Mouse (Mus musculus): ENCODE data around the gene Cycs. TPM values are rescaled to one million over a fixed set of nuclear protein-coding genes. Genes with fewer than 3 reads are reported as not detected.
"Not testable (repeated sequence)": the region's sequence is repeated elsewhere in the genome, so short reads cannot be mapped to it uniquely, and the experiment has no call there.

Gene Cycs
- total RNA-seq (2022): 10 to 100 TPM; 36.4 to 45.7 (median 39.8) TPM

DNA sequence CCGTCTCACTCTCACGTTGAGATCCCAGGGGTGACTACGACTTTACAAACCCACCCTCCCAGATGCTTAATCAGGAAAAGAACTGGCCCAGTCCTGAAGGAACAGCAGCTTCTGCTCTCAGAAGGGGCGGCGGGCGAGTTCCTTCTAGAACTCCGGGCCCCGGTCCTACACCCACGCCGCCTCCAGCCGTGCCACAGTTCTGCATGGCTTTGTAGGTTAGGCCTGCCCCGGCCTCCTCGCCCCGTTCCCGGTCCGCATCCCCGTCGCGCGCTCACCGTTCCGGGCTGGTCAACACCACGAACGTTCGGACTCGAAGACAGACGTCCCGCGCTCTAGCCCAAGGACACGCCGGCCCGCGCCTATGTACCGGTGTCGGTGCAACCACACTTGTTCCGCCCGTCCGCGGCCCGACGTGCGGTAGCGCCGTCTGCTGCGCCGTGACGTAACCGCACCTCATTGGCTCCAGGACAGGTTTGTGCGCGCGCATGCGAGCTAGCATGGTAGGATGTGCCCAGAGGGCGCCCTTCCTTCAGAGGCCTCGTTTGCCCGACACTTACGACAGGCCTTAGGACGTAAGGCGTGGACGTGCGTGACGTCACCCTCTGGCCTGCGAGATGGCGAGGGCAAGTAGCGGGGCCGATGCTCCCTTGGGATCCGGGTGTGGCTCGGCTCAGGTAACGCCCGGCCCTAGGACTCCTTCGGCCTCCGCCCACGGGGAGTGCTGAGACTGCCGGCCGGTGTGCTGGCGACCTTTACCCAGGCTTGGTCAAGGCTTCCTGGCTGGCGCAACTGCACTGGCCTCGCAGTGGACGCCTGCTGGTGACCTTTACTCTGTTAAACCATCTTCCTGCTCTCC is at the start of gene Cycs:
Gene Cycs (minus strand): TSS at position 398 of the 856 bp plus-strand sequence.
- DNase-seq (ENCODE audit: low spot score in 2 of 2): peak; percentile 99 to 100

DNA sequence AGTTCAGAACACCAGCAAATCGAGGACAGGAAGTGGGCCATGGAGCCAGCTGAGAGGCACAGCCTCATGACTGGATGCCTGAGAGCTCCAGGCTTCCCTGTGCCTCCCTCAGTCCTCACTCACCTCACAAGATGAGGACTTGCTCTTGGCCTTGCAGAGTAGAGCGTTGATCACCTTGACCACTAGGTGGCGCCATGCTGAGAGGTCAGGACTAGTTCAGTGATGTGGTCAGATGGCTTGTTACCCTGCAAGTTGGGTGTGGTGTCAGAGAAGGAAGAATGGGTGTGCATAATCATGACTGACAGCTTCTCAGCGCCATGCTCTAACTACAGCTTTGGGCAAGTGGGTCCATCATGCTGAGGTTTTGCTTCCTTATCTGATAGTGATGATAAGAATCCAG is 35.3 kb upstream of the Cycs start:
- DNase-seq (ENCODE audit: low spot score in 2 of 2): no peak

DNA sequence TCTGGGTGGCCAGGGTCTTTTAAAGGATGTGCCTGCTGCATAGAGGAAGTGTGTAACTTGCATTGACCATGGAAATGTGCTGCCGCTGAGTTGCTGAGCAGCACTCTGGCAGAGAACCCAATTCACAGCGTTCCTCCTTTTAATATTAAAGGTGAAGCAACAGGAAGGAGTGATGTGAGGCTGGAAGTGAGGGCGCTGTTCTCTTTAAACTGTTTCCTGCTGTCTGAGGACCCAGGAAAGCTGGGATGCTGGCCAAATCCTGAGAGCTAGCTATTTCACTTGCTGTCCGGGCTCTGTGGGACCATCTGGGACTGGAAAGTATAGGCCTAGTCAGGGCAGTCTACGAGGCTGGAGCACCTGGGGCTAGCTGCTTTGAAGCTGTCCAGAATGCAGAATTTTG is 32.2 kb upstream of the Cycs start:
- DNase-seq (ENCODE audit: low spot score in 2 of 2): no peak

DNA sequence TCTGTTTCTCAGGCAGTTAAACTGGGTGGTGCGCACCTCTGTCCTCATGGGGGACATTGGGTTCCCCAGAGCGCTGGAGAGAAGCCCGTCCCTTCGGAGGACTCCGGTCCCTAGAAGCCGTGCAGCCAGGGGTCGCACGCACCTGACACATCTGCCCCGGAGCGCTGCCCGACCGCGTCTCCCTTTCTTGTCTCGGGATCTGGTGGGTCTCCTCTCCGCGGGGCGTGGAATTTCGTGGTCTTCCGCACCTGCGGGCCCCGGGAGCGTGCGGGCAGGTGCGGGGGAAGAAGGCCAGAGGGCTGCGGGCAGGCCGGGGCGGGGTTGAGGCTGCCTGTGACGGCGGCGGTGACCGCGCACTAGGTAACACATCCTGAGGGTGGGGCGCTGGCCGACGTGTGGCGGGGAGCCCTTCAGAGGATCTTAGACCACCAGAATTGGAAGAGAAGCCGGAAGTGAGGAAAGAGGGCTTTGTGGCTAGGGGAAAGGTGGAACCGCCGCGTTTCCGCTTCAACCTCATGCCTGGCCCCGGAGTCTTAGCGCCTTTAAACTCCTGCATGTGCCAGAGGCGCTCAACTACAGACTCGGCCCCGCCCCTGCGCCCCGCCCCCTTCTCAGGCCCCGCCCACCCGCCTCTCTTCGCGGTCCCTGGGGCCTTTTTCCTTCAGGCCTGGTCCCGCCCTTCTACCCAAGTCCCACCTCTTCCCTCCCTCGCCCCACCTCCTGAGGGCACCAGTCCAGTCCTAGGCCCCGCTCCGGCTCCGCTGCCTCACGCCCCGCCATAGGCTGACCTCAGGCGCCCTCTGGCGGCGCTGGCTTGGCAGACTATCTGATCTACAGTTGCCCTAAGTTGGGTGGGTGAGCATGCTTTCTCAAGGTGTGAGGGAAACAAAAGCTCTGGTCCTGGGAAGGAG is 30.2 kb upstream of the Cycs start, which contains the start of gene 4921507P07Rik:
Gene 4921507P07Rik (minus strand): TSS at position 332 of the 911 bp plus-strand sequence.
- peak; percentile 83 to 90 for DNase-seq (ENCODE audit: low spot score in 2 of 2)

DNA sequence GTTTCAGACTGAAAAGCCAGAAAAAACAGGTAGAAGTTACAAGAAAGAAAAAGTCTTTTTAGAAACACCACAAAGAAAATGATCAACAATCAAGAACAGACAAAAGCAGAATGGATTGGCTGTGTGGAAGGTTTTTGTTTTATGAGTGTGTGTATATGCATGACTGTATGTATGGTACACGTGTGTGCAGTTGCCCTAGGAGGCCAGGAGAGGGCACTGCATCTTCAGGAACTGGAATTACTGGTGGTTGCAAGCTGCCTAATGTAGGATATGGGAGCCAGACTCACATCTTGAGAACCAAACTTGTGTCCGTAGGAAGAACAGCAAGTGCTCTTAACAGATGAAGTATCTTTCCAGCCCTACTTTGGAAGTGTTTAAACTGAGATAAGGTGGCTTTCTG is 28.0 kb upstream of the Cycs start:
- DNase-seq (ENCODE audit: low spot score in 2 of 2): no peak

DNA sequence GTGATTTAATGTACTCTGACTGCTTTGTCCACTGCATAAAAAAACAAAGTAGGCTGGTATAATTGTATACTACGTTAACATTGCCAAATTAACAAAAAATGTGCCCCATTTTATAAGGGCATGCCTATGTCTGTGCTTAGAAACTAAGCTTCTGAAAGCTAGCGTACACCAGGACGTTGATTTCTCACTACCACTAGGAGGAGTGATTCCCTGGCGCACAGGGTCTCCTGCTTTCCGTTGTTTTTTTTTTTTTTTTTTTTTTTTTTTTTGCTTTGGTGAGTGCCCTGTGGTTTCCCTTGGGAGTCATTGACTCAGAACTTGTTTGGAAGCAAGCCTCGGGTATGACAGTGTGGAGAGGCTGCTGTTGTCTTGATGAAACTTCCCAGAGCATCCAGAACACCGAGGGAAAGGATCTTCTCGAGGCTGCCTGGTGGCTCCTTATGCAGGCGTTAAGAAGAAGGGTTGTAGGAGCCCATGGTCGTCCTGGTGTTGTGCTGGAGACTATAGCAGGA is 27.1 kb upstream of the Cycs start:
- no peak for DNase-seq (ENCODE audit: low spot score in 2 of 2)

DNA sequence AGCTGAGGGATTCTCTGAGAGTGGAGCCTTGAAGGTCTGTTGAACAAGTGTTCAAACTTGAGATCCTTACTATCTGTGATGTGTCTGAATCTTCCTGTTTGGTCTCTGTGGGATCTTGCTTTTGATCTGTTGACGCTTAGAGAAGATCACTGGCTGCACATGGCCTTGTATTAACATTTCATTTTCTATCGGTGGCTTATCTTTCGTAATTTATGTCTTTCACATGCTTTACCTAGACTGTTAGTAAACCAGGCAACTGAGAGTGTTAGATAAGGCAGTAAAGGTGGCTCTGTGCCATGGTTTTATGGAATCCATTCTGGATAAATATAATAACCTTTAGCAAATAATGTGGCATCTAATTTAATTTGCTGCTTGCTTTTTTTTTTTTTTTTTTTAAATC is 23.9 kb upstream of the Cycs start:
- no peak for DNase-seq (ENCODE audit: low spot score in 2 of 2)

DNA sequence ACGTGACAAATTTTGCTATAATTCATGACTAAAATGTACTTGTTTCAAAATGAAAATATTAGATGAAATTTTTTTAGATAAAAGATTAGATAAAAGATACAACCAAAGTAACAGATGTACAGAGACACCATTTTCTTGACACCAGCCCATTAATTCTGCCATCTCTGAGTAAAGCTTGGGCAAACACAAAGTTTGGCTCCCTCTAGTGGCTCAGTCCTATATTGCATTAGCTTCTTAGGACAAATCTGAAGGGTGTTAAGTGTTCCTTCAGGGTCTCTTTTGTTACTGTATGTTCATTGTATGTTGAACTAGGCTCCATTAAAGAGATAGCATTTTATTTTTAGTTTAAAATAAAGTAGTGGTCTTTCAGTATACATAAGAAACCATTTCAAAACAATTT is 21.9 kb upstream of the Cycs start:
- no peak for DNase-seq (ENCODE audit: low spot score in 2 of 2)

DNA sequence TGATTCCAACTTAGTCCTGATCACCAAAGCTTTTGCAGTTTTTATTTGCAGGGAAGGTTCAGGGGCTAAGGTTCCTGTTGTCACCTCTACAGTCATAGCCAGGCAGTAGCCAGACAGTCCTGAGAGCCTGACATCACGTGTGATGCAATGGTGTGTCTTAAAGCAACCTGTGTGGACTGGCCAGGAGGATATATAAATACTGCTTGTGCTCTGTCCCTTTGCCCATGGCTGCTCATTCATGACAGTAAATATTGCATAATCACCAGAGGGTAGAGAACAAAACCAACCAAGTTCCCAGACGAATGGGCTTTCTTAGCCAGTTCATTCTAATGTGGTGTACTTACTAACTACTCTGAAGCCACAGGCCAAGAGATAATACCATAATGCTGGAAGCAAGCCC is 21.1 kb upstream of the Cycs start:
- DNase-seq (ENCODE audit: low spot score in 2 of 2): no peak

DNA sequence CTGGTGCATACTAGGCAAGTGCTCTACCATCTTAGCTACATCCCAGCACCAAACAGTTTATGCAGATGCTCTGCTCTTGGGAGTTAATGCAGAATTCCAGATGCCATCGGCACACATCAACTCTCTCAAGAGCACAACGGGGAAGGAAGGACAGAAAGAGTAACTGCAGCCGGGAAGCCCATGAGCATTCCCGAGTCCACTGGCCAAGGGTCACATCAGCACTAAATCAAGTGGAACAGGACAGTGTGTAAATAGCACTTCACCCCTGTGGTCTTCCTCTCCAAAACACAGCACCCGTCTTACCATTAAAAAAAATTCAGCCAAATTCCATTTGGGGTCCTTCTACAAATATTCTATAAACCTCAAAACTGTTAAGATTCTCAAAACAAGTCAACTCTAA is 20.0 kb upstream of the Cycs start:
- DNase-seq (ENCODE audit: low spot score in 2 of 2): no peak

DNA sequence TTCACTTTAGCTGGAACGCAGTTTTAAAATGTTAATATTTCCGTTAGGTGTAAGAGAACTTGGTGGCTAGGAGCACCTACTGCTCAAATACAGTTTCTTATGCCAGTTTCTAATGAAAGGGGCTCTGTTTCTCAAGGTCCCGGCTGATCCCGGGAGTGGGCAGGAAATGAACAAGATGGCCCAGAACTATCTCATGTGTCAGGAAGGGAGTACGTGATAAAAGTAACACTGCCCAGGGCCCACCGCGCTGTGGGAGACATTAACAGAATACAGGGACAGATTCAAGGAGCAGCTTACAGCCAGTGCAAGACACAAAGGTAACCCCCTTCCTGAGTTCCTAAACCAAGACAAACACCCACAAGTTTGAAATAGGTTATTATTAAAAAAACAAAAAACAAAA is 19.4 kb upstream of the Cycs start:
- no peak for DNase-seq (ENCODE audit: low spot score in 2 of 2)

DNA sequence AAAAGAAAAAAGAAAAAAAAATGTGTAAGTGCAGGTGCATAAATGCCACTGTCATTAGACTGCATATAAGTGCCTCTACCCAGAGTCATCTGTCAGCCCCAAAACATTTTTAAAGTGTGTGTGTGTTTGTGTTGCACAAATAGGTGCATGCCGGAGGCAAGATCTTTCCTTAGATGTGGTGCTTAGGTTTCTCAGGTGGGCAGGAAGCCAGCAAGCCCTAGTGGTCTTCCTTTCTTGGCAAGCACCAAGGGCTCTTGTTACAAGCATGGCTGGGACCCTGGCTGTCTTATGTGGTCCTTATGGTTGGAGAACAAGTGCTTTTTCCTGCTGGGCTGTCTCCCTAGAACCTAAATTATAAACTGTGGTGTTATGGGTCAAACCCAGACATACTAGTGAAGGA is 5.3 kb upstream of the Cycs start:
- DNase-seq (ENCODE audit: low spot score in 2 of 2): no peak

DNA sequence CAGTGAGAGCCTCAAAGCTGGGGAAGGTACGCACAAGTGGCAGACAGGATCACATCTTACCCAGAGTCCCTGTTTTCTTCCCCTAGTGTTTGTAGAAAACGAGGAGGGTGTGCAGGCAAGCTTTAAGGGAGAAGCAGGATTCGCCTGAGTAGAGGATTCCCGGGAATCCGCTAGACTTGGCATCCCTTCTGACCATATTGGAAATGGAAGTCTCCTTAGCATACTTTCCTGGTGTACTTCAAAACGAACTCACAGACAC is 588 bp upstream of the Cycs start:
- DNase-seq (ENCODE audit: low spot score in 2 of 2): no peak

DNA sequence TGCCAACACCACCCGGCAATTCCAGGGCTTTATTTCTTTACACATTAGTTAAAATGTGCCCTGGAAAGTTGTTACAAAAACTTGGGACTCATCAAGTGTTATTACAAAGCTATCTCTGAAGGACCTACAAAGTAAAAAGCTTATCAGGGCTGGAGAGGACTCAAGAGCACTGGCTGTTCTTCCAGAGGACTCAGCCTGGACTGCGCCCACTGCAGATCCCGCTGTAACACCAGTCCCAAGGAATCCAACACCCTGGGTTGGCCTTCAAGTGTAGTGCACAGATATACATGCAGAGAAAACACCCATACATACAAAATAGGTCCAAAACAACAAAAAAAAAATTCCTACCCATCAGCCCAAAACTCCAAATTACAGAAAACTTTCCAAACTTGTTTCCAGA is 2.7 kb downstream of the Cycs start:
- no peak for DNase-seq (ENCODE audit: low spot score in 2 of 2)

DNA sequence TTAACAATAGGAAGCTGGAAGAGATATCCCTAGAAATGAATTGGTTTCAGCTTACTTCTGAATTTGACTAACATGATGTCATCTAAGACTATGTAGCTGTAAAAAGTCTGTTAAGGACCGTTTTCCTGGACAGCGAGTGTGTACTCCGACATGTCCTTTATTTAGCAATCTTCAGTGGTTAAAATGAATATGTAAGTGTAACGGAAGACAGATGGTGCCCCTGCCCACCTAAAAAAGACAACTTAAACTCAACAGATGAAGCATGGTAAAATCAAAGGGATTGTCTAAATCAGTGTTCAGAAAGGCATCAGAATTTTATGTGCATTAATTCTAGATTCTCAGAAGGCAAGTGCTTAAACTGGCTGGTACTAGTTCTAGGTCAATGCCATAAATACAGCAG is 3.9 kb downstream of the Cycs start:
- DNase-seq (ENCODE audit: low spot score in 2 of 2): no peak

DNA sequence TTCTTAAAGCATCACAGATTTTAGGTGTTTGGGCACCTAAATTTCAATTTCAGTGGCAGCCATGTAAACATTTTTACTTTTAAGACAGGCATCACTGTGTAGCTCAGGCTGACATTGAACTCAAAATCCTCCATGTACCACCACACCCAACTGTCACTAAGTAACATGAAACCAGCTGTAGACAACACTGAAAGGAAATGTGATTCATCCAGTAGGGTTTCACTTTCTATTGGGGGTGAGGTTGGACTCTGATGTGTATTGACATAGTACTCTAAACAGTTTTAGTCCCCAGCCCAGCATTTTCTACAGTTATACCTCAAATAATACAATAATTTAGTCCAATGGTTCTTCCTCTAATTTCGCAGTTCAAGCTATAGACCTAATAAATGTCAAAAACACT is 5.6 kb downstream of the Cycs start:
- no peak for DNase-seq (ENCODE audit: low spot score in 2 of 2)

DNA sequence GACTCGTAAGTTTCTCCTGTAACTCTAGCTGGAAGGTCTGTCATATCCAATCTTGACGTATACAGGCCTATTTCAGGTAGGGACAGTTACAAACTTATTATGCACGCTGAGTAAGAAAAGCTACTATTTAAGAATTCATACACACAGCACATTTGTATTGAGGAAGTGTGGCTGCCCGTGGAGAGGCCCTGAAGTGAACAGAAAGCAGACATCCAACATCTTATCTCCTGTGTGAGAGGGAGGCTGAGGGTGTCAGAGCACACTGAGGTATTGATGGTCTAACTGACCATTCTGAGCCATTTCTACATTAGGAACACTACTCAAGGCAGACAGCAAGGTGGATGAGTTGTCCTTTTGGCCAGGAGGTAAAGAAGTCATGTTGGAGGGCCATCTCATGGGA is 7.5 kb downstream of the Cycs start:
- no peak for DNase-seq (ENCODE audit: low spot score in 2 of 2)

DNA sequence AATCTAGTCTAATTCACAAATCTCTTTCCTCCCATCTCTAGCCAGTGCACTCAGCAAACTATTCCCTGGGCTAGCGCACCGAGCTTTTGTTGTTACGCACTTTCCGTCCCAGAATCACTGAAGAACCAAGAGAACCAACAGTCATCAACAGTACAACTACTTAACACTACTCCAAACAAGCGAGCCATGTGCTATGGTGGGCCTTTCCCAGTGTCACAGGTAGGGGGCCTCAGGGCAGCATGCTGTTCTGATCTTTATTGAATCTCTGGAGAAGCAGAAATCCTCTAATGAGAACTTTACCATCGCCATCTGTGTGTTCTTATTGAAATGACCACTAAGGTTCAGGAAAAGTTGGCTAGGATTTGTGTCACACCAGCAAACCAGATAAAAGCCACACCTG is 8.8 kb downstream of the Cycs start:
- DNase-seq (ENCODE audit: low spot score in 2 of 2): no peak

DNA sequence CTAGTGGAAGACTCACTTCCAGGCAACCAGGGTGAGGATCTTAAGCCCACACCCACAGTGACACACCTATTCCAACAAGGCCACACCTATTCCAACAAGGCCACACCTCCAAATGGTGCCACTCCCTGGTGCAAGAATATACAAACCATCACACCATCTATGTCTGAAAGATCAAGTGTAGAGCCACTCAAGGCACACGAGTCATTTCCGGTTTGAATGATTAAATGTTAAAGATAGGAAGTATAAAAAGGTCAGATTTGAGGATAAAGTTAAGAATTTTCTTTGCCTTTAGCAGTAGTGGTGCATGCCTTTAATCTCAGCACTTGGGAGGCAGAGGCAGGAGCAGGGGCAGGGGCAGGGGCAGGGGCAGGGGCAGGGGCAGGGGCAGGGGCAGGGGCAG is 12.1 kb downstream of the Cycs start:
- DNase-seq (ENCODE audit: low spot score in 2 of 2): not testable (repeated sequence)

DNA sequence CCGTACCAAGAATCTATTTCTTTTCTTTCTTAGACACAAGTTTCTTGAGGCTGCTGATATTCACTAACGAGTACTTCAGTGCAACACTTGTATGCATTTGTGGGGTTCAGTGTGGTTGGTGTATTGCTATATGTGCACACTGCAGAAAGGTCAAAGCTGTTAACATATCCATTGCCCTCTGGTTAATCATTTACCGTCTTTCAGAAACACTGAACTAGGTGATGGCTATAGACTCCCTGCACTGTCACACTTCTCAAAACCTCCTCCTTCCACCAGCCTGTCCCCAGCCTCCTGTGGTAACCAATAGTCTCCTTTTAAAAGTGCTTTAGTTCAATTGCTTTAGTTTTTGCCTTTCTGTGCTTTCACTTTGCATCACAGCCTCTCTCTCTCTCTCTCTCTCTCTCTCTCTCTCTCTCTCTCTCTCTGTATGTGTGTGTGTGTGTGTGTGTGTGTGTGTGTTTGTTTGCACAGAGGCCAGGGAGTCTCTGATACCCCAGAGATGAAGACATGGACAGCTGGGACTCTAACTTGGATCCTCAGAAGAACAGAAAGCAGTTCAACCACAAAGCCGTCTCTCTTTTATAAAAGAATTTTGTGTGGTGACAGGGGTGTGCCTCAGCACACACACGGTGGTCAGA is 13.3 kb downstream of the Cycs start:
- DNase-seq (ENCODE audit: low spot score in 2 of 2): no peak

DNA sequence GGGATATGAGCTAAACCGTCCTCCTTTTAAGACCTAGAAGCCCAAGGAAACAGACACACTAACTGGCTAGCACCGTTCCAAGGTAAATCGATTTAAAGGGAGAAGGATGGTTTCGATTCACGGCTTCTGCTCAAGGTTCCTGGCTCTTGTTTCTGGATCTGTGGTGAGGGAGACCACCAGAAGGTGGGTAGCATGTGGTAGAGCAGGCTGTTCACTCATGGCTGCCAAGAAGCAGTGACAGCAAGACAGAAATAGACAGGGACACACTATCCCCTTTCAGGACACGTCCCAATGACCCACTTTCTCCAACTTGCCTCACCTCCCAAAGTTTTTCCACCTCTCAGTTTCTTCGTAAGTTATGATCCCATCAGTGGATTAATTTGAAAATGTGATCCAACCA is 16.5 kb downstream of the Cycs start:
- DNase-seq (ENCODE audit: low spot score in 2 of 2): peak; percentile 23

DNA sequence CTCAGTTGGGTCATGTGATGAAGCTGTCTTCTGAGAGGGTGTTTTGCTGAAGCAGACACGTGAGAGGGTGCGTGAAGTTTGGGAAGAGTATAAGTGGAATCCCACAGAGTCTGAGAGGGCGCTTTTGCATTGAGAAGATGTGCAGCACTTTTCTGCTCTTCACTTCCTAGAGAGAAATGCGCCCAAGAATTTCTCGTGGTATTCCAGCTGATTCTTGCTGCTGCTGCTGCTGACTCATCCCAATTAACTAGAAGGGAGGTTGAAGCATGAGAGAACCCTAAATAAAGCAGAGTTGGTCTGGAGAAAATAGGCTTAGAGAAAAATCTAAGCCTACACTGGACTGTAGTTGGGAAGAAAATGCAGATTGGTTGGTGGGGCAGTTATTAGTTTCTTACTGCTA is 17.3 kb downstream of the Cycs start:
- DNase-seq (ENCODE audit: low spot score in 2 of 2): no peak

All from layer of hippocampus, adult 8-10 months (tissue).